Mouse (Mus musculus) cerebellum, adult 2 months (tissue): ENCODE data around the gene Arpp21.
A peak's percentile ranks its signal among the peaks of the same experiment; 100 is the strongest.

Source experiments
- CTCF ChIP-seq: fragments of 200-500 bp; IDR thresholded peaks from 2 replicates; pipeline ENCODE4 v1.5.1; 2011; ENCODE audit warnings: low read depth, mild to moderate bottlenecking, control low read depth, low read length, moderate library complexity, borderline replicate concordance; ENCODE audit not compliant: insufficient read depth
- POLR2A ChIP-seq: fragments of 200-500 bp; IDR thresholded peaks from 2 replicates; pipeline ENCODE4 v1.6.1; 2011; ENCODE audit warnings: low read length, control low read depth, borderline replicate concordance; ENCODE audit not compliant: insufficient read depth

DNA sequence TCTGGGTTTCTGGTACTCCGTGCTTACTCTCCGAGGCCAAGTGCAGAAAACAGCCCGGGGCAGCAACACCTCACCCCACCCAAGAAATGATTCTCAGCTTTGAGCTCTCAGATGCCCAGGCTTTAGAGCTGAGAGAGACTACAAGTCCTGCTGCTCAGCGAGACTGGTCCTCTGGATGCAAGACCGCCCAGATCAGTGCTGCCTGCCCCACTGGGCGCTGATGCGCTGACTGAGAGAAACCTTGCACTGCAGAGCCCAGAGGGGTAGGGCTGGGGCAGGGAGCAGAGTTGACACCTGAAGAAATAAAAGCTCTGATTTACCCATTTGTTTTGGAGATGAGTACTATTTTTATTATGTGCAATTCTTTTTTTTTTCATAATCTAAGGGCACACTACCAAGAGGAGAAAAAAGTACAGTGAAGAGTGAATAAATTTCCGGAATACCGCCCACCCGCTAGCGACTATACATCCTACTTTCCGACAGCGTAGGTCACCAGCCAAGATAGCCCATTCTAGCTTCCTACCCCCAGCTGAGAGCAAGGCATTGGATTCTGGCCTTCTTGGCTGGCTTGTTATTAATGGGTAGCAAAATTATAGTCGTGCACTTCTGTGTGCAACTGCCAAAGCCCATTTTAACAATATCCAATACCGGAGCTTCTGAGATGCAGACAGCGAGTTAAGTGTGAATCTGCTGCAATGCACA is at the start of gene Arpp21:
- no peak for TF ChIP-seq CTCF
- TF ChIP-seq POLR2A, result peak; percentile 28; the same call in 1 of the 2 replicates
